Mouse (Mus musculus) C2C12 (cell line): ENCODE measurements around the gene Nudt8.

Experiments used
- CEBPB ChIP-seq: IDR thresholded peaks from one replicate; pipeline ENCODE4 v1.6.1; 2011; ENCODE audit warnings: low read depth, mild to moderate bottlenecking, control low read depth, moderate library complexity
- CTCF ChIP-seq: IDR thresholded peaks from one replicate; pipeline ENCODE4 v1.5.1; 2011; ENCODE audit not compliant: control insufficient read depth, insufficient read depth, insufficient read length
- FOSL1 ChIP-seq: IDR thresholded peaks from one replicate; pipeline ENCODE4 v1.8.0; 2011; ENCODE audit warnings: mild to moderate bottlenecking, low read length; ENCODE audit not compliant: poor library complexity, insufficient read depth, severe bottlenecking
- MAX ChIP-seq: IDR thresholded peaks from one replicate; pipeline ENCODE4 v1.6.1; 2011; ENCODE audit warnings: mild to moderate bottlenecking, control low read depth
- MYOD1 ChIP-seq: IDR thresholded peaks from one replicate; pipeline ENCODE4 v1.6.1; 2011; ENCODE audit warnings: low read depth; ENCODE audit not compliant: control insufficient read depth, insufficient read length
- MYOG ChIP-seq: IDR thresholded peaks from one replicate; pipeline ENCODE4 v1.6.1; 2011; ENCODE audit not compliant: control insufficient read depth, insufficient read length; ENCODE audit errors: extremely low read depth
- USF1 ChIP-seq: IDR thresholded peaks from one replicate; pipeline ENCODE4 v1.6.1; 2011; ENCODE audit warnings: low read depth, mild to moderate bottlenecking, control low read depth, moderate library complexity

DNA sequence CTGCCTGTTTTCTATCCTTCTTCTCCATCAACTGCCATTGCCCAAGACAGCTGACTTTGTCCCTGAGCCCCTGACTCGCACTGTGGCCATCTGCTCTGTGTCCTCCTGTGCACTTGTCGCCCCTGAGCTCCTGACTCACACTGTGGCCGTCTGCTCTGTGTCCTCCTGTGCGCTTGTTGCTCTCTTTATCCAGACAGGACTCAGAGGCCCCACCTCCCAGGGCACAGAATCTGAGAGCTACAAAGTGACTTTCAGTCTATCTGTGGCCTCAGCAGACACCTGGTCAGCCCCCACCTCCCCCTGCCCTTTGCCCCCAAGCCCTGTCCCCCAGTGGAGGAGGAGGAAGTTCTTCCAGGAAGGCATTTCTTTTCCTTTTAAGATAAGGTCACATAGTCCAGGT is 44.6 kb upstream of the Nudt8 start:
- TF ChIP-seq MAX (no peak), CTCF (no peak), FOSL1 (no peak), MYOD1 (no peak), MYOG (no peak), USF1 (no peak), CEBPB (no peak)
